Mouse (Mus musculus): ENCODE data around the gene Rel.

- TF ChIP-seq POLR2A (IDR thresholded peaks at IDR 0.05; ENCODE audit: borderline replicate concordance, insufficient read depth, low read length): no peak
- no peak for TF ChIP-seq CTCF (IDR thresholded peaks at IDR 0.05; ENCODE audit: borderline replicate concordance, insufficient read depth, low read depth, low read length)
Measured at GRCm38 (mm10) chr11:23726441-23726840, 44.3 kb downstream of the Rel start.

Measured in cerebellum, adult 2 months (tissue).